Mouse (Mus musculus): ENCODE results near the gene Rnf17. TPM values are rescaled to one million over a fixed set of nuclear protein-coding genes. Genes with fewer than 3 reads are reported as not detected.

Gene Rnf17
- polyA plus RNA-seq, 1 experiment: not detected

DNA sequence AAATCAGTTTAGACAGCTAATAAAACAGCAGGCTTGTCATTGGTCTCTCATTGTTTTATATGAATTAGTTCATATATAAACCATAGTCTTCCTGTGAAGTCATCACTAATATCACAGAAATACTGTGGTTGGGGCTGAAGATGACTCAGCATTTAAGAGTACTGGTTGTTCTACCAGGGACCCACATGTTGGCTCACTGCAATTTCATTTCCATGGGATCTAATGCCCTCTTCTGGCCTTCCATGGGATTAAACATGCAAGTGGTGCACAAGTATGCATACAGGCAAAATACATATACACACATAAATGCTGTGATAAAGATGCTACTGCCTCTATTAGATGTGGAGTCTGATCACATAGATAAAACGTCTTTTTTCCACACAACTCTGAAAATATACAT, 65.8 kb downstream of the Rnf17 start:
- H3K4me3 ChIP-seq (replicated peaks; ENCODE audit: extremely low read depth, low read depth, low read length): no peak overlapping the region
- H3K4me1 ChIP-seq (ENCODE audit: control insufficient read depth, insufficient read depth, low read length): no peaks in the 10 kb centered on the region
- WGBS: 35% methylated on average over 1 of the region's 1 CpGs
- DNase-seq: no peak
- TF ChIP-seq POLR2A (IDR thresholded peaks at IDR 0.05; ENCODE audit: borderline replicate concordance, extremely low read depth, low read depth, low read length): no peak
- no peak for TF ChIP-seq CTCF (IDR thresholded peaks at IDR 0.05; ENCODE audit: insufficient read depth, low read length)

DNA sequence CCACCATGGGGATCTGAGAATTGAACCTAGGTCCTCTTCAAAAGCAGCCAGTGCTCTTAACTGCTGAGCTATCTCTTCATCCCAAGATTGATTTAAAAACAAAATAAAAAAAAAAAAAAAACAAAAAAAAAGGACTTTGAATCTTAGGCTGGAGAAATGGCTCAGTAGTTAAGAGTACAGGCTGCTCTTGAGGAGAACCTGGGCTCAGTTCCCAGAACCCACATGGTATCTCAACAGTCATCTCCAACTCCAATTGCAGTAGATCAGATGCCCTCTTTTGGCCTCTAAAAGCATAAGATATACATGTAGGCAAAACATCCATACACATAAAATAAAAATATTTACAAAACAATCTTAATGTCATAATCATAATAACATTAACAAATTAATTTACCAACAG, 87.4 kb downstream of the Rnf17 start:
- no peaks in the 10 kb centered on the region for H3K4me1 ChIP-seq (ENCODE audit: control insufficient read depth, insufficient read depth, low read length)
- TF ChIP-seq CTCF (IDR thresholded peaks at IDR 0.05; ENCODE audit: insufficient read depth, low read length): no peak
- TF ChIP-seq POLR2A (IDR thresholded peaks at IDR 0.05; ENCODE audit: borderline replicate concordance, extremely low read depth, low read depth, low read length): no peak
- no peak overlapping the region for H3K4me3 ChIP-seq (replicated peaks; ENCODE audit: extremely low read depth, low read depth, low read length)
- no peak for DNase-seq

DNA sequence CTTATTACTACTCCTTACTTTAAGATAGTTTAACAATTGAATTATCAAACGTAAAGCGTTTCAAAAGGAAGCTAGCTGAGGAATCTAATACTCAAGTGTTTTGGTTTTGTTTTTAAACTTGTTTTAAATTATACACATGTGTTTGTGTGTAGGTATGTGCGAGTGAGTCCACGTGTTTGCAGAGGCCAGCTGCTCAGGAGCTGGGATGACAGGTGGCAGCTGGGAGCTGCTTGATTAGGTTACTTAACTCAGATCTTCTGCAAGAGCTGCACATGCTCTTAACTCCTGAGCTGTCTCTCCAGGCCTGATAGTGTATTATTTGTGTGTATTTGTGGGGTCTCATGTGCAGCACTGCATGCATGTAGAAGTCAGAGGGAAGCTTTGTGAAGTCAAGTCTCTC, 100.0 kb downstream of the Rnf17 start:
- WGBS: 66% methylated on average over 4 of the region's 4 CpGs
- TF ChIP-seq CTCF (IDR thresholded peaks at IDR 0.05; ENCODE audit: insufficient read depth, low read length): no peak
- no peak for TF ChIP-seq POLR2A (IDR thresholded peaks at IDR 0.05; ENCODE audit: borderline replicate concordance, extremely low read depth, low read depth, low read length)
- DNase-seq: no peak
- Histone ChIP-seq H3K4me3 (replicated peaks; ENCODE audit: extremely low read depth, low read depth, low read length) (no peak overlapping the region), H3K4me1 (ENCODE audit: control insufficient read depth, insufficient read depth, low read length) (no peaks in the 10 kb centered on the region)

DNA sequence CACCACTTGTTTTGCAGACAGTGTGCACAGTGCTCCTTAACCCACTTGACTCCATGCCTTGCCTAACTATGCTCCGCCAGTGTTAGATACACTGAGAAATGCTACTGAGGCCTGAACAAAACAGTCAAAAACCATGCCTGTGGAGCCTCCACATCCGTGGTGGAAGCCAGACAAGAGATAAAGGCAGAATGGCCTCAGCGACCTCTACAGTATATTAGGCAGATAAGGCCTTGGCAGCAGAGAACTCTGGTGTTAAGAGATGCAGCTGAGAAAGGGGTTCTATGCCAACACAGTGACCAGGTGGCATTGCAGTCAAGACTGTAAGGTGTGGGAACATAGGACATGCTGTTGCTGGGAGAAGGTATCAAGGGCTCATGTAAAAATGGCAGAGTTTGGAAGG, 104.4 kb downstream of the Rnf17 start:
- 55% methylated on average over 3 of the region's 3 CpGs for WGBS
- TF ChIP-seq POLR2A (IDR thresholded peaks at IDR 0.05; ENCODE audit: borderline replicate concordance, extremely low read depth, low read depth, low read length) (no peak), CTCF (IDR thresholded peaks at IDR 0.05; ENCODE audit: insufficient read depth, low read length) (no peak)
- no peak for DNase-seq
- Histone ChIP-seq H3K4me1 (ENCODE audit: control insufficient read depth, insufficient read depth, low read length) (no peaks in the 10 kb centered on the region), H3K4me3 (replicated peaks; ENCODE audit: extremely low read depth, low read depth, low read length) (no peak overlapping the region)

DNA sequence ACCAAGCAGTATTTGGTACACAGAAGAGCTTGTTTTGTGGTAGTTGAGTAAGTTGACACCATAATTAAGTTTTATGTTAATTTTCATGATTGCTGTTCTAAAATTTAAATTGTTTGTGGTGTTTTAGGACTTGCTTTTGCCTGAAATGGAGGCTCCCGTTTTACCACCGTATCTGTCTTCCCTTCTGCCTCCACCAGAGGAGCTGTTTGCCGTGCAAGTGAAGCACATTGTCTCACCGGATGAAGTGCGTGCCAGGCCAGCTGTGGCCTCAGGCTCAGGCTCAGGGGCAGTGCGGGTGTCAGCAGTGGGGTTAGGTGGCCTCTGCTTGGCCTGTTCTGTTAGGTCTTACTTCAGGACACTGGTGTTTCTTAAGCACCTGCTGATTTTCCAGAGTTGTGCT, 109.7 kb downstream of the Rnf17 start:
- DNase-seq: no peak
- TF ChIP-seq POLR2A (IDR thresholded peaks at IDR 0.05; ENCODE audit: borderline replicate concordance, extremely low read depth, low read depth, low read length) (no peak), CTCF (IDR thresholded peaks at IDR 0.05; ENCODE audit: insufficient read depth, low read length) (peak; percentile 51)
- Histone ChIP-seq H3K4me3 (replicated peaks; ENCODE audit: extremely low read depth, low read depth, low read length) (no peak overlapping the region), H3K4me1 (ENCODE audit: control insufficient read depth, insufficient read depth, low read length) (no peaks in the 10 kb centered on the region)
- 29% methylated on average over 6 of the region's 6 CpGs for WGBS

DNA sequence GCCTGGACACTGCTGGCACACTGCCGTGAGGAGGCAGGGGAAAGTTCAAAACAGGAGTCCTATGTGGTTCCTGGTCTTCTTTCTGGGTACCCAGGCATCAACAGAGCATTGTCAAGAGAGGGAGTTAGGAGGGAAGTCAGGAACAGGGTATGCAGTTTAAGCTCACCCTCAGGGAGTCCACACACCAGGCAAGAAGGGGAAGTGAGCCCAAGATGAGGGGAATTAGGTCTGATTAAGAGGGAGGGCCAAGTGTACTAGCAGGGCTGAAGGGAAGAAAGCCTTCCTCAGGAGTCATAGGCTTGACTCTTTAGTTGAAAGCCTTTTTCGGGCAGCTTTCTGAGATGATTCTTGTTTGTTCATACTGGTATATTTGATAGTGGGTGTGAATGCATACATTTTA, 112.4 kb downstream of the Rnf17 start:
- H3K4me3 ChIP-seq (replicated peaks; ENCODE audit: extremely low read depth, low read depth, low read length): no peak overlapping the region
- 79% methylated on average over 2 of the region's 2 CpGs for WGBS
- no peak for DNase-seq
- no peak for TF ChIP-seq CTCF (IDR thresholded peaks at IDR 0.05; ENCODE audit: insufficient read depth, low read length)
- no peak for TF ChIP-seq POLR2A (IDR thresholded peaks at IDR 0.05; ENCODE audit: borderline replicate concordance, extremely low read depth, low read depth, low read length)
- no peaks in the 10 kb centered on the region for H3K4me1 ChIP-seq (ENCODE audit: control insufficient read depth, insufficient read depth, low read length)

DNA sequence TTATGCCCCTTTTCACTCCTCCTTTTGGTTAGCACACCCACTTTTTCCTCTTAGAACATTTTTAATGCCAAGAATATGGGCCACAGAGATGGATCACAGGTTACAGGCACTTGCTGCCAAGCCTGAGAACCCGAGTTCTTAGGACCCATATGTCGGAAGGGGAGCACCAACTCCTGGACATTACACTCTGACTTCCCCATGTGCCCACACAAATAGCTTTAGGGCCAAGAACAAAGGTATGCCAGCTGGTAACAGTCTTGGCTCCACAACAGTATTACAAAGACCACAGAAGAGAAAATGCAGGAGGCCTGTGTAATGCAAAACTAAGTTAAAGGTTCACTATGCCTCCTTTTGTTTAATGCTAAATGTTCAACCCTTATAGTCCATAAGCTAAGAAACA, 128.4 kb downstream of the Rnf17 start:
- H3K4me3 ChIP-seq (replicated peaks; ENCODE audit: extremely low read depth, low read depth, low read length): no peak overlapping the region
- H3K4me1 ChIP-seq (ENCODE audit: control insufficient read depth, insufficient read depth, low read length): no peaks in the 10 kb centered on the region
- DNase-seq: no peak
- WGBS: 79% methylated on average over 2 of the region's 2 CpGs
- no peak for TF ChIP-seq CTCF (IDR thresholded peaks at IDR 0.05; ENCODE audit: insufficient read depth, low read length)
- no peak for TF ChIP-seq POLR2A (IDR thresholded peaks at IDR 0.05; ENCODE audit: borderline replicate concordance, extremely low read depth, low read depth, low read length)

DNA sequence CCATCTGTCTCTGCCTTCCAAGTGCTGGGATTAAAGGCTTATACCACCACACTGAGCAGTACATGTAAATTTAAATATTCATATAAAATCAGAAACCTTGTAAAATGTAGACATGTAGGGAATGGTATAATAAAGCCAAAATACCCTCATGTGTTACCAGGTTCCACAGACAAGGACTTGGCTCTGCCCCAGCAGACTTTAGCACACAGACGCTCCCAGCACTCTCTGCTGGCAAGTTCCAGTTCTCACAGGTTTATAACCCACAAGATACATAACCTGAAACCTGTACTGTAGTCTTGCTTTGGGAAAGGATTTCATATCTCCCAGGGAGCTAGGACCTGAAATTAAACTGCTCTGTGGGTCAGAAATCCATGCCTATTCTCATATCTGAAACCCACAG, 142.6 kb downstream of the Rnf17 start:
- no peak for DNase-seq
- H3K4me3 ChIP-seq (replicated peaks; ENCODE audit: extremely low read depth, low read depth, low read length): no peak overlapping the region
- H3K4me1 ChIP-seq (ENCODE audit: control insufficient read depth, insufficient read depth, low read length): no peaks in the 10 kb centered on the region
- WGBS: 82% methylated on average over 1 of the region's 1 CpGs
- TF ChIP-seq CTCF (IDR thresholded peaks at IDR 0.05; ENCODE audit: insufficient read depth, low read length) (no peak), POLR2A (IDR thresholded peaks at IDR 0.05; ENCODE audit: borderline replicate concordance, extremely low read depth, low read depth, low read length) (no peak)

DNA sequence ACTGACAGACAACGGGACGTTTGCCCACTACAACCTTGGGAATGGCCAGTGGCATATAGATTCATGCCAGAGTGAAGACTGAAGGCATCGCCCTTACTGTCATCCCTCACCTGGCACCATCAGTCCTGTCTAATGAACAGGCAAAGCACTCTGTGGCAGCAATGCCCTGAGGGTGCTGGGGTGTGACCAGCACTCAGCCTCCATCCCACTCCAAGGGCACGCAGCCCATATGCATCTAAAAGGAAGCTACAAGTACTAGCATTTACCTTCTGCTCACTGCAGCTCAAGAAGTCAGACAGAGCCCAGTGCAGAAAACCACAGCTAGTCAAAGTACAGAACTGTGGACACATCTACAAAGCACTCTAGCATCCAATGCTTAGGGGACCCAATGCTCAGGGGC, 143.1 kb downstream of the Rnf17 start:
- TF ChIP-seq CTCF (IDR thresholded peaks at IDR 0.05; ENCODE audit: insufficient read depth, low read length) (no peak), POLR2A (IDR thresholded peaks at IDR 0.05; ENCODE audit: borderline replicate concordance, extremely low read depth, low read depth, low read length) (no peak)
- Histone ChIP-seq H3K4me3 (replicated peaks; ENCODE audit: extremely low read depth, low read depth, low read length) (no peak overlapping the region), H3K4me1 (ENCODE audit: control insufficient read depth, insufficient read depth, low read length) (no peaks in the 10 kb centered on the region)
- WGBS: 97% methylated on average over 4 of the region's 4 CpGs
- DNase-seq: no peak

DNA sequence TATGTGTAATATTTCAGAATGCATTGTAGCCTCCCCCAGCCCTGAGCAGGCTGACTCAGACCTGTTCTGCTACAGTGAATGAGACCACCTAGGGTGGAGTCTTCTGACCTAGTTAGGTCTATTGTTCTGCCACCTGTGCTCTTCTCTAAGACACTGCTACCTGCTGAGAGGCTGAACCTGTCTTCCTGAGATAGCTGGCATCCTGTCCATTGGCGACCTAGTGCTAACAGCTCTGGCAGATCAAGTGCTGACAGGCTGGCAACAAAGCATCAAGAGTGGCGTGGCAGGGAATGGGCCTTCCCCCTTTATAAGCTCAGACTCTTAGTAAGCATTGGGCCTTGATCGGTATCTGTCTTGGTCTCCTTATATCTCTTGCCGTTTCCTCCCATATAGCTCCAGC, 148.6 kb downstream of the Rnf17 start:
- WGBS: 82% methylated on average over 4 of the region's 4 CpGs
- no peak for TF ChIP-seq POLR2A (IDR thresholded peaks at IDR 0.05; ENCODE audit: borderline replicate concordance, extremely low read depth, low read depth, low read length)
- no peak for TF ChIP-seq CTCF (IDR thresholded peaks at IDR 0.05; ENCODE audit: insufficient read depth, low read length)
- no peak for DNase-seq
- Histone ChIP-seq H3K4me3 (replicated peaks; ENCODE audit: extremely low read depth, low read depth, low read length) (no peak overlapping the region), H3K4me1 (ENCODE audit: control insufficient read depth, insufficient read depth, low read length) (no peaks in the 10 kb centered on the region)

DNA sequence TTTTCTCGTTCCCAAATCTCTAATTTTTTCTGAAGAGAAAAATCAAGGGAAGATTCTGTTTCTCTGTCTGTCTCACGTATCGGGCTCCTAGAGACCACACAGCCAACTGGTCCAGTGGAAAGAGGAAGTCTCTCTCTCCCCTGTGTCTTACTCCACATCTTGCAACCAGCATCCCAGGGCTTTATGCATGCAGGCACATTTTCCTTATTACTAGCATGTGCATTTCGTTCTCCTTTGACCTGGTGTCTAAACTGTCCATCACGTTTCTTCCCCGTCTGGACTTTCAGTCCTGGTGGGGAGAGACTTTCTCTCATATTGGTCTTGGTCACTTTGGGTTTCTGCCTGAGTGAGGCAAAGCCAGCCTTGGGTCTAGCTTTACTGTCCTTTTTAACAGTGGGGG, 150.5 kb downstream of the Rnf17 start:
- H3K4me1 ChIP-seq (ENCODE audit: control insufficient read depth, insufficient read depth, low read length): no peaks in the 10 kb centered on the region
- no peak for DNase-seq
- WGBS: 89% methylated on average over 6 of the region's 6 CpGs
- TF ChIP-seq POLR2A (IDR thresholded peaks at IDR 0.05; ENCODE audit: borderline replicate concordance, extremely low read depth, low read depth, low read length) (no peak), CTCF (IDR thresholded peaks at IDR 0.05; ENCODE audit: insufficient read depth, low read length) (no peak)
- H3K4me3 ChIP-seq (replicated peaks; ENCODE audit: extremely low read depth, low read depth, low read length): no peak overlapping the region
